Mouse (Mus musculus) erythroblast, embryonic 14.5 days (primary cell): ENCODE measurements around the gene Rcvrn.

Experiments
- GATA1 ChIP-seq: IDR thresholded peaks from 2 replicates; pipeline ENCODE4 v1.6.1; 2012; ENCODE audit warnings: low read length, inconsistent platforms, mixed read lengths
- TAL1 ChIP-seq: IDR thresholded peaks from 3 replicates; pipeline ENCODE4 v1.6.1; 2012; ENCODE audit warnings: low read length, inconsistent platforms, mixed read lengths

GRCm38 (mm10) chr11:67723231-67724013 lies 28.3 kb downstream of the Rcvrn start:
- TF ChIP-seq GATA1, result no peak
- no peak for TF ChIP-seq TAL1
